Mouse (Mus musculus) kidney, adult 2 months (tissue): Measurements from ENCODE around the gene Dqx1.

Experiments
- CTCF ChIP-seq: fragments of 200-500 bp; conservative IDR thresholded peaks from 2 replicates; pipeline ENCODE4 v1.5.1; 2011; ENCODE audit warnings: low read depth, mild to moderate bottlenecking, control low read depth, low read length, moderate library complexity, mixed read lengths; ENCODE audit not compliant: insufficient read depth, insufficient read length
- POLR2A ChIP-seq: fragments of 200-500 bp; IDR thresholded peaks from one replicate; pipeline ENCODE4 v1.6.1; 2011; ENCODE audit warnings: low read depth, low read length, control low read depth

- no peak for TF ChIP-seq CTCF
- TF ChIP-seq POLR2A: no peak
These were observed 45.9 kb upstream of the Dqx1 start for GRCm38 (mm10) chr6:83011756-83012155.
